Mouse (Mus musculus): ENCODE results near the gene Fetub. TPM values are rescaled to one million over a fixed set of nuclear protein-coding genes. Genes with fewer than 3 reads are reported as not detected.

Gene Fetub
- polyA plus RNA-seq, 1 experiment from 2014 or later, result 0.19 TPM

GRCm38 (mm10) chr16:22963293-22963692, 45.2 kb downstream of the Fetub start:
- no peak for ATAC-seq (replicated peaks; ENCODE audit: insufficient number of reproducible peaks, low FRiP score, low TSS enrichment)
- Histone ChIP-seq H3K9me3 (replicated peaks; ENCODE audit: control insufficient read depth, low read length) (no peaks in the 10 kb centered on the region), H3K4me3 (ENCODE audit: low read depth, low read length) (no peak overlapping the region), H3K4me1 (ENCODE audit: control insufficient read depth, insufficient read depth, low read length) (no peaks in the 10 kb centered on the region), H3K4me2 (no peak overlapping the region), H3K36me3 (ENCODE audit: control insufficient read depth, insufficient read depth, low read length) (no peaks in the 10 kb centered on the region), H3K27ac (ENCODE audit: low read depth, low read length) (no peak overlapping the region), H3K9ac (ENCODE audit: low read depth, low read length) (no peak overlapping the region), H3K27me3 (ENCODE audit: control insufficient read depth, insufficient read depth, low read length) (no peaks in the 10 kb centered on the region; the same call in 1 of the 2 replicates)

- no peaks in the 10 kb centered on the region for H3K36me3 ChIP-seq (ENCODE audit: control insufficient read depth, insufficient read depth, low read length)
- no peak overlapping the region for H3K4me3 ChIP-seq (ENCODE audit: low read depth, low read length)
- no peak overlapping the region for H3K9ac ChIP-seq (ENCODE audit: low read depth, low read length)
- H3K4me2 ChIP-seq, result no peak overlapping the region
- WGBS (ENCODE audit: insufficient replicate concordance), result 76% methylated on average over 1 of the region's 1 CpGs
- no peaks in the 10 kb centered on the region for H3K9me3 ChIP-seq (replicated peaks; ENCODE audit: control insufficient read depth, low read length)
- no peaks in the 10 kb centered on the region; the same call in 1 of the 2 replicates for H3K27me3 ChIP-seq (ENCODE audit: control insufficient read depth, insufficient read depth, low read length)
- no peak for ATAC-seq (replicated peaks; ENCODE audit: insufficient number of reproducible peaks, low FRiP score, low TSS enrichment)
- no peak overlapping the region for H3K27ac ChIP-seq (ENCODE audit: low read depth, low read length)
- H3K4me1 ChIP-seq (ENCODE audit: control insufficient read depth, insufficient read depth, low read length), result no peaks in the 10 kb centered on the region
Measured at GRCm38 (mm10) chr16:22967383-22968030, 49.4 kb downstream of the Fetub start.

Other genes starting within 250 kb of the Fetub start
- 0.24 TPM in 1 of 2 replicates, not detected in the other for gene Crygs, start 106.8 kb upstream of the Fetub start, polyA plus RNA-seq (2014; fragmentation: Nextera tagmentation; extraction: Ambion mirVana)
- 16.7 and 19.2 TPM in 2 replicates for gene Tbccd1, start 60.7 kb upstream of the Fetub start, polyA plus RNA-seq (2014; fragmentation: Nextera tagmentation; extraction: Ambion mirVana)
- gene Dnajb11, start 60.5 kb upstream of the Fetub start, polyA plus RNA-seq (2014; fragmentation: Nextera tagmentation; extraction: Ambion mirVana), result 130 and 148 TPM in 2 replicates
- 0.54 and 2.2 TPM in 2 replicates for gene Ahsg, start 27.1 kb upstream of the Fetub start, polyA plus RNA-seq (2014; fragmentation: Nextera tagmentation; extraction: Ambion mirVana)
- not detected in 2 replicates for gene Hrg, start 32.7 kb downstream of the Fetub start, polyA plus RNA-seq (2014; fragmentation: Nextera tagmentation; extraction: Ambion mirVana)
- not detected in 2 replicates for gene Kng2, start 111.1 kb downstream of the Fetub start, polyA plus RNA-seq (2014; fragmentation: Nextera tagmentation; extraction: Ambion mirVana)
- gene Kng1, start 139.5 kb downstream of the Fetub start, polyA plus RNA-seq (2014; fragmentation: Nextera tagmentation; extraction: Ambion mirVana), result 0.24 and 2.1 TPM in 2 replicates
- 205 and 223 TPM in 2 replicates for gene Eif4a2, start 189.1 kb downstream of the Fetub start, polyA plus RNA-seq (2014; fragmentation: Nextera tagmentation; extraction: Ambion mirVana)
- gene Rfc4, start 209.4 kb downstream of the Fetub start, polyA plus RNA-seq (2014; fragmentation: Nextera tagmentation; extraction: Ambion mirVana), result 106 and 117 TPM in 2 replicates
- 0.16 TPM in 1 of 2 replicates, not detected in the other for gene Adipoq, start 228.2 kb downstream of the Fetub start, polyA plus RNA-seq (2014; fragmentation: Nextera tagmentation; extraction: Ambion mirVana)

Data from heart, embryonic 11.5 days (tissue).